Mouse (Mus musculus) CH12.LX (cell line): ENCODE measurements around the gene Ano1.

Experiments used
- CTCF ChIP-seq, 2 experiments: IDR thresholded peaks in 1 of 2; conservative IDR thresholded peaks in 1 of 2; 2 replicates each; pipeline ENCODE4 v1.5.1; 2011 to 2012; ENCODE audit warnings: low read depth in 2 of 2, low read length in 2 of 2, improper control_type of control experiment in 1 of 2, inconsistent platforms in 1 of 2, mild to moderate bottlenecking in 1 of 2, moderate library complexity in 1 of 2
- E2F4 ChIP-seq: IDR thresholded peaks from 2 replicates; pipeline ENCODE4 v1.6.1; 2011; ENCODE audit warnings: low read depth, low read length, improper control_type of control experiment; ENCODE audit not compliant: insufficient replicate concordance
- JUN ChIP-seq: IDR thresholded peaks from 2 replicates; pipeline ENCODE4 v1.6.1; 2011; ENCODE audit warnings: low read depth, mild to moderate bottlenecking, low read length, improper control_type of control experiment, moderate library complexity; ENCODE audit not compliant: insufficient read depth
- MAX ChIP-seq: IDR thresholded peaks from 2 replicates; pipeline ENCODE4 v1.6.1; 2011; ENCODE audit warnings: low read length, improper control_type of control experiment
- POLR2A ChIP-seq: IDR thresholded peaks from 2 replicates; pipeline ENCODE4 v1.6.1; 2011; ENCODE audit warnings: low read depth, mild to moderate bottlenecking, improper control_type of control experiment, low read length
- SIN3A ChIP-seq: IDR thresholded peaks from 2 replicates; pipeline ENCODE4 v1.6.1; 2012; ENCODE audit warnings: low read length, improper control_type of control experiment, inconsistent platforms
- TCF12 ChIP-seq: IDR thresholded peaks from 2 replicates; pipeline ENCODE4 v1.6.1; 2014; ENCODE audit warnings: low read depth, mild to moderate bottlenecking, inconsistent platforms, low read length, improper control_type of control experiment

- TF ChIP-seq CTCF (conservative IDR thresholded peaks at IDR 0.05 in 1 of 2, IDR thresholded peaks at IDR 0.05 in 1 of 2; ENCODE audit: low read depth in 2 of 2, low read length in 2 of 2) (no peak), E2F4 (no peak), POLR2A (no peak), SIN3A (no peak), MAX (no peak), JUN (no peak), TCF12 (no peak)
Observed at GRCm38 (mm10) chr7:144634875-144635274, 116.9 kb downstream of the Ano1 start.
